Mouse (Mus musculus) stomach, postnatal 0 days (tissue): ENCODE measurements around the gene Opn1sw. TPM values are rescaled to one million over a fixed set of nuclear protein-coding genes. Genes with fewer than 3 reads are reported as not detected.
A peak's percentile ranks its signal among the peaks of the same experiment; 100 is the strongest.
"Not testable (repeated sequence)": the region's sequence is repeated elsewhere in the genome, so short reads cannot be mapped to it uniquely, and the experiment has no call there.

Source experiments
- ATAC-seq: fragments of 200-750 bp; cut with Nextera tagmentation; 2 replicates; pipeline ENCODE4 v1.8.0; 2017; ENCODE audit not compliant: low FRiP score, low TSS enrichment
- DNase-seq: peaks from one replicate; pipeline ENCODE4 v3.0.0-alpha.2; 2016; ENCODE audit warnings: low spot score
- H3K27ac ChIP-seq: fragments of 300-500 bp; sonication (generic); replicated peaks from 2 replicates; pipeline ENCODE4 v1.5.1; 2014; ENCODE audit warnings: mild to moderate bottlenecking, control low read depth
- H3K27me3 ChIP-seq: fragments of 300-500 bp; sonication (generic); 2 replicates; pipeline ENCODE4 v1.6.1; 2014; ENCODE audit warnings: low read length; ENCODE audit not compliant: control insufficient read depth, insufficient read depth
- H3K36me3 ChIP-seq: fragments of 300-500 bp; sonication (generic); 2 replicates; pipeline ENCODE4 v1.6.1; 2014; ENCODE audit warnings: low read length, mixed read lengths; ENCODE audit not compliant: control insufficient read depth, insufficient read depth
- H3K4me1 ChIP-seq: fragments of 300-500 bp; sonication (generic); replicated peaks from 2 replicates; pipeline ENCODE4 v1.6.1; 2014; ENCODE audit warnings: antibody characterized with exemption; ENCODE audit not compliant: control insufficient read depth, insufficient read depth
- H3K4me2 ChIP-seq: fragments of 300-500 bp; sonication (generic); replicated peaks from 2 replicates; pipeline ENCODE4 v1.6.1; 2014; ENCODE audit warnings: low read depth, mild to moderate bottlenecking, control low read depth, moderate library complexity
- H3K4me3 ChIP-seq: fragments of 300-500 bp; sonication (generic); 2 replicates; pipeline ENCODE4 v1.5.1; 2014; ENCODE audit warnings: low read depth, low read length, control low read depth
- H3K9ac ChIP-seq: fragments of 300-500 bp; sonication (generic); 2 replicates; pipeline ENCODE4 v1.6.1; 2014; ENCODE audit warnings: mild to moderate bottlenecking, low read length, control low read depth, mixed read lengths
- H3K9me3 ChIP-seq: fragments of 300-500 bp; sonication (generic); 2 replicates; pipeline ENCODE4 v1.6.1; 2016; ENCODE audit warnings: low read length; ENCODE audit not compliant: control insufficient read depth
- CTCF ChIP-seq: IDR thresholded peaks from 2 replicates; pipeline ENCODE4 v1.5.1; 2016; ENCODE audit warnings: antibody characterized with exemption, low read depth, mild to moderate bottlenecking, moderate library complexity
- EP300 ChIP-seq: optimal IDR thresholded peaks from 2 replicates; pipeline ENCODE3; 2016; ENCODE audit warnings: antibody characterized with exemption
- WGBS: fragments of 180-500 bp; shearing (Covaris S2); extraction: QIAGEN DNeasy Blood & Tissue Kit; methylation state at CpG from one replicate; pipeline ENCODE4 v1.1.7; 2014; 5-methylcytosine and 5-hydroxymethylcytosine counted together
- microRNA-seq: library from miRNA; unstranded; fragments of <30 nt; microRNA quantifications from one replicate; pipeline ENCODE4, GENCODE M21; 2016
- polyA plus RNA-seq: library from polyadenylated mRNA; unstranded; fragments of >200 nt; fragmentation: Nextera tagmentation; extraction: Ambion mirVana; gene quantifications from 2 replicates; pipeline ENCODE4 v1.2.1, GENCODE M21; 2015

Gene Opn1sw
- polyA plus RNA-seq, 1 experiment from 2014 or later = 1.9 TPM

- ATAC-seq (peak; percentile 99), DNase-seq (peak; percentile 100)
- peak; percentile 1; the same call in 1 of the 2 replicates for TF ChIP-seq CTCF
- no peak for TF ChIP-seq EP300
- Histone ChIP-seq H3K4me3 (peak within 1 kb of the TSS; percentile 90), H3K36me3 (no peaks in the 10 kb centered on the region), H3K9me3 (no peaks in the 10 kb centered on the region), H3K27ac (peak within 1 kb of the TSS; percentile 94), H3K4me1 (0 out of 2 replicates have a peak, but pooled peaks cover 5% of the 10 kb centered on the region), H3K9ac (peak within 1 kb of the TSS; percentile 93), H3K27me3 (no peaks in the 10 kb centered on the region), H3K4me2 (peak within 1 kb of the TSS; percentile 64)
- under 1% methylated on average over 55 of the region's 55 CpGs for WGBS
These were observed 40.5 kb downstream of the Opn1sw start, which contains the start of gene Calu for GRCm38 (mm10) chr6:29347665-29348370. Gene Calu, plus strand, starts transcription at chr6:29348069.

GRCm38 (mm10) chr6:29347189-29347588, 41.1 kb downstream of the Opn1sw start:
- Histone ChIP-seq H3K4me3 (peak overlapping the region; percentile 90), H3K4me2 (peak overlapping the region; percentile 64), H3K36me3 (no peaks in the 10 kb centered on the region), H3K9me3 (no peaks in the 10 kb centered on the region), H3K27me3 (no peaks in the 10 kb centered on the region), H3K9ac (peak overlapping the region; percentile 73), H3K27ac (peak overlapping the region; percentile 90), H3K4me1 (0 out of 2 replicates have a peak, but pooled peaks cover 4% of the 10 kb centered on the region)
- ATAC-seq (no peak), DNase-seq (no peak)
- TF ChIP-seq CTCF (no peak), EP300 (no peak)
- WGBS = 17% methylated on average over 7 of the region's 7 CpGs

- not testable (repeated sequence) for H3K9ac ChIP-seq
These were observed 41.8 kb downstream of the Opn1sw start for GRCm38 (mm10) chr6:29346512-29346911.

GRCm38 (mm10) chr6:29329514-29329913, 58.8 kb downstream of the Opn1sw start:
- Histone ChIP-seq H3K27me3 (no peaks in the 10 kb centered on the region), H3K36me3 (no peaks in the 10 kb centered on the region), H3K4me3 (no peak overlapping the region), H3K9me3 (no peaks in the 10 kb centered on the region), H3K27ac (no peak overlapping the region), H3K4me2 (no peak overlapping the region), H3K9ac (no peak overlapping the region), H3K4me1 (no peaks in the 10 kb centered on the region)
- no peak for DNase-seq
- WGBS = 56% methylated on average over 4 of the region's 4 CpGs
- TF ChIP-seq CTCF (no peak), EP300 (no peak)
- no peak for ATAC-seq

More at GRCm38 (mm10) chr6:29346512-29346911, 41.8 kb downstream of the Opn1sw start:
- not testable (repeated sequence) for H3K27me3 ChIP-seq, H3K4me1 ChIP-seq, H3K9me3 ChIP-seq, H3K4me3 ChIP-seq, DNase-seq, H3K27ac ChIP-seq, H3K4me2 ChIP-seq, ATAC-seq, H3K36me3 ChIP-seq
- 100% methylated on average over 2 of the region's 2 CpGs for whole genome bisulfite sequencing

GRCm38 (mm10) chr6:29326961-29327360, 61.3 kb downstream of the Opn1sw start:
- DNase-seq = no peak
- Histone ChIP-seq H3K9ac (no peak overlapping the region), H3K36me3 (no peaks in the 10 kb centered on the region), H3K4me2 (no peak overlapping the region), H3K4me3 (no peak overlapping the region), H3K9me3 (no peaks in the 10 kb centered on the region), H3K27ac (no peak overlapping the region), H3K27me3 (no peaks in the 10 kb centered on the region), H3K4me1 (no peaks in the 10 kb centered on the region)
- no peak for ATAC-seq
- TF ChIP-seq CTCF (no peak), EP300 (no peak)
- WGBS = 85% methylated on average over 9 of the region's 9 CpGs

Small RNA genes lying within 50 kb of the gene (microRNA-seq; reads per million reads assigned to microRNA genes)
- gene Gm26220 (not detected), gene Gm44354 (not detected)

Other genes starting within 250 kb of the Opn1sw start
- 10.8 and 11.8 TPM in 2 replicates for gene Rbm28, start 223.5 kb downstream of the Opn1sw start, polyA plus RNA-seq
- 0.30 and 0.33 TPM in 2 replicates for gene Prrt4, start 208.9 kb downstream of the Opn1sw start, polyA plus RNA-seq
- gene Impdh1, start 172.1 kb downstream of the Opn1sw start, polyA plus RNA-seq = 26.9 and 28.0 TPM in 2 replicates
- 29.8 and 34.1 TPM in 2 replicates for gene Hilpda, start 116.0 kb downstream of the Opn1sw start, polyA plus RNA-seq
- gene Fam71f2, start 108.9 kb downstream of the Opn1sw start, polyA plus RNA-seq = 0.11 TPM in 1 of 2 replicates, not detected in the other
- gene Fam71f1, start 69.3 kb downstream of the Opn1sw start, polyA plus RNA-seq = not detected in 2 replicates
- gene Calu, start 40.4 kb downstream of the Opn1sw start, polyA plus RNA-seq = 174 and 205 TPM in 2 replicates
- gene Ccdc136, start 7.8 kb upstream of the Opn1sw start, polyA plus RNA-seq = 12.4 and 12.6 TPM in 2 replicates
- gene Flnc, start 44.8 kb upstream of the Opn1sw start, polyA plus RNA-seq = 5.5 and 5.9 TPM in 2 replicates
- 263 and 269 TPM in 2 replicates for gene Atp6v1f, start 79.2 kb upstream of the Opn1sw start, polyA plus RNA-seq
- gene Atp6v1fnb, start 83.0 kb upstream of the Opn1sw start, polyA plus RNA-seq = not detected in 2 replicates
- 3.8 and 6.1 TPM in 2 replicates for gene Kcp, start 119.5 kb upstream of the Opn1sw start, polyA plus RNA-seq
- gene Irf5, start 138.2 kb upstream of the Opn1sw start, polyA plus RNA-seq = 9.3 and 11.5 TPM in 2 replicates
- 33.3 and 33.8 TPM in 2 replicates for gene Tnpo3, start 221.4 kb upstream of the Opn1sw start, polyA plus RNA-seq